Mouse (Mus musculus): ENCODE measurements around the gene Exosc7.

GRCm38 (mm10) chr9:123148430-123148829 lies 35.4 kb downstream of the Exosc7 start:
- no peak for TF ChIP-seq CTCF (IDR thresholded peaks at IDR 0.05; ENCODE audit: low read depth, low read length)
- no peak for TF ChIP-seq POLR2A (IDR thresholded peaks at IDR 0.05; ENCODE audit: borderline replicate concordance, low read depth, low read length)

Measured in bone marrow macrophage, adult 2 months (primary cell).